Mouse (Mus musculus) hindbrain, embryonic 16.5 days (tissue): ENCODE data around the gene Kpna1. TPM values are rescaled to one million over a fixed set of nuclear protein-coding genes. Genes with fewer than 3 reads are reported as not detected.
"Not testable (repeated sequence)": the region's sequence is repeated elsewhere in the genome, so short reads cannot be mapped to it uniquely, and the experiment has no call there.

Experiments
- ATAC-seq: fragments of 200-750 bp; cut with Nextera tagmentation; 2 replicates; pipeline ENCODE4 v1.8.0; 2017; ENCODE audit warnings: moderate TSS enrichment, moderate library complexity
- H3K27ac ChIP-seq: fragments of 300-500 bp; sonication (generic); 2 replicates; pipeline ENCODE4 v1.5.1; 2014; ENCODE audit warnings: low read depth, mild to moderate bottlenecking, control low read depth, low read length, moderate library complexity
- H3K27me3 ChIP-seq: fragments of 300-500 bp; sonication (generic); replicated peaks from 2 replicates; pipeline ENCODE4 v1.6.1; 2014; ENCODE audit warnings: low read length; ENCODE audit not compliant: control insufficient read depth, insufficient read depth
- H3K36me3 ChIP-seq: fragments of 300-500 bp; sonication (generic); 2 replicates; pipeline ENCODE4 v1.6.1; 2014; ENCODE audit warnings: mild to moderate bottlenecking, low read length, moderate library complexity, mixed read lengths; ENCODE audit not compliant: control insufficient read depth, insufficient read depth
- H3K4me1 ChIP-seq: fragments of 300-500 bp; sonication (generic); 2 replicates; pipeline ENCODE4 v1.6.1; 2014; ENCODE audit warnings: low read depth, low read length; ENCODE audit not compliant: control insufficient read depth, insufficient read depth
- H3K4me2 ChIP-seq: fragments of 300-500 bp; sonication (generic); 2 replicates; pipeline ENCODE4 v1.6.1; 2014; ENCODE audit warnings: mild to moderate bottlenecking, low read length, control low read depth, moderate library complexity
- H3K4me3 ChIP-seq: fragments of 300-500 bp; sonication (generic); 2 replicates; pipeline ENCODE4 v1.5.1; 2014; ENCODE audit warnings: mild to moderate bottlenecking, low read length, control low read depth, moderate library complexity
- H3K9ac ChIP-seq: fragments of 300-500 bp; sonication (generic); 2 replicates; pipeline ENCODE4 v1.6.1; 2014; ENCODE audit warnings: low read depth, mild to moderate bottlenecking, control low read depth, low read length, moderate library complexity
- H3K9me3 ChIP-seq: fragments of 300-500 bp; sonication (generic); 2 replicates; pipeline ENCODE4 v1.6.1; 2014; ENCODE audit warnings: mild to moderate bottlenecking, low read length, moderate library complexity; ENCODE audit not compliant: control insufficient read depth
- WGBS: fragments of 180-500 bp; shearing (Covaris S2); extraction: QIAGEN DNeasy Blood & Tissue Kit; methylation state at CpG from one replicate; pipeline ENCODE4 v1.1.7; 2014; 5-methylcytosine and 5-hydroxymethylcytosine counted together
- polyA plus RNA-seq: library from polyadenylated mRNA; unstranded; fragments of >200 nt; fragmentation: Nextera tagmentation; extraction: Ambion mirVana; gene quantifications from 2 replicates; pipeline ENCODE4 v1.2.1, GENCODE M21; 2015

Gene Kpna1
- polyA plus RNA-seq, result 64.3 and 80.6 TPM in 2 replicates

- H3K4me1 ChIP-seq, ATAC-seq, H3K27me3 ChIP-seq, H3K9ac ChIP-seq, H3K9me3 ChIP-seq, H3K4me3 ChIP-seq, H3K27ac ChIP-seq, H3K4me2 ChIP-seq, H3K36me3 ChIP-seq: not testable (repeated sequence)
- WGBS, result 94% methylated on average over 1 of the region's 1 CpGs
Measured at GRCm38 (mm10) chr16:35978450-35978849, at the start of gene Kpna1. Gene Kpna1, plus strand, starts transcription at chr16:35978750.

- no peak for ATAC-seq
- 87% methylated on average over 19 of the region's 19 CpGs for WGBS
- H3K27ac ChIP-seq, result no peak overlapping the region
- H3K4me3 ChIP-seq, result no peak overlapping the region
- H3K27me3 ChIP-seq, result no peaks in the 10 kb centered on the region
- no peak overlapping the region for H3K4me2 ChIP-seq
- H3K4me1 ChIP-seq, result no peaks in the 10 kb centered on the region
- no peaks in the 10 kb centered on the region for H3K36me3 ChIP-seq
- H3K9me3 ChIP-seq, result no peaks in the 10 kb centered on the region
- H3K9ac ChIP-seq, result no peak overlapping the region
Measured at GRCm38 (mm10) chr16:35932179-35933055, 46.1 kb upstream of the Kpna1 start.

- no peak for ATAC-seq
- H3K9ac ChIP-seq, result no peak overlapping the region
- no peaks in the 10 kb centered on the region for H3K9me3 ChIP-seq
- H3K4me1 ChIP-seq, result no peaks in the 10 kb centered on the region
- H3K36me3 ChIP-seq, result no peaks in the 10 kb centered on the region
- no peak overlapping the region for H3K27ac ChIP-seq
- H3K27me3 ChIP-seq, result no peaks in the 10 kb centered on the region
- H3K4me3 ChIP-seq, result no peak overlapping the region
- no peak overlapping the region for H3K4me2 ChIP-seq
- whole genome bisulfite sequencing, result 87% methylated on average over 10 of the region's 10 CpGs
Measured at GRCm38 (mm10) chr16:35933181-35933580, 45.4 kb upstream of the Kpna1 start.

GRCm38 (mm10) chr16:35938211-35939151 is 40.1 kb upstream of the Kpna1 start, which contains the start of the genes Parp9 and Dtx3l:
Gene Parp9, plus strand, starts transcription at chr16:35938470.
Gene Dtx3l, minus strand, starts transcription at chr16:35939151.
- H3K27me3 ChIP-seq, result 0 out of 2 replicates have a peak, but pooled peaks cover 2% of the 10 kb centered on the region
- WGBS, result under 1% methylated on average over 52 of the region's 52 CpGs
- H3K9me3 ChIP-seq, result no peaks in the 10 kb centered on the region
- no peaks in the 10 kb centered on the region for H3K36me3 ChIP-seq
- no peak within 1 kb of the TSS for H3K27ac ChIP-seq
- H3K4me1 ChIP-seq, result peaks cover 11% of the 10 kb centered on the region
- peak within 1 kb of the TSS; percentile 82 for H3K4me2 ChIP-seq
- peak within 1 kb of the TSS; percentile 63 for H3K9ac ChIP-seq
- H3K4me3 ChIP-seq, result peak within 1 kb of the TSS; percentile 55
- ATAC-seq, result 0 out of 2 replicates have a peak, but pooled peaks have one; percentile 50

GRCm38 (mm10) chr16:35939261-35939660 is 39.3 kb upstream of the Kpna1 start:
- Histone ChIP-seq H3K4me2 (peak overlapping the region; percentile 82), H3K27ac (no peak overlapping the region), H3K4me3 (peak overlapping the region; percentile 55), H3K27me3 (0 out of 2 replicates have a peak, but pooled peaks cover 2% of the 10 kb centered on the region), H3K4me1 (peaks cover 11% of the 10 kb centered on the region), H3K36me3 (no peaks in the 10 kb centered on the region), H3K9me3 (no peaks in the 10 kb centered on the region), H3K9ac (peak overlapping the region; percentile 63)
- ATAC-seq, result no peak
- 5% methylated on average over 6 of the region's 6 CpGs for WGBS

GRCm38 (mm10) chr16:35939690-35940089 is 38.9 kb upstream of the Kpna1 start:
- peaks cover 11% of the 10 kb centered on the region for H3K4me1 ChIP-seq
- 0 out of 2 replicates have a peak, but pooled peaks have one; percentile 40 for ATAC-seq
- no peak overlapping the region; the same call in 1 of the 2 replicates for H3K4me3 ChIP-seq
- H3K9ac ChIP-seq, result no peak overlapping the region
- WGBS, result 13% methylated on average over 9 of the region's 9 CpGs
- H3K27ac ChIP-seq, result no peak overlapping the region
- H3K4me2 ChIP-seq, result peak overlapping the region; percentile 82
- H3K27me3 ChIP-seq, result 0 out of 2 replicates have a peak, but pooled peaks cover 2% of the 10 kb centered on the region
- no peaks in the 10 kb centered on the region for H3K9me3 ChIP-seq
- H3K36me3 ChIP-seq, result no peaks in the 10 kb centered on the region

- 0 out of 2 replicates have a peak, but pooled peaks cover 2% of the 10 kb centered on the region for H3K27me3 ChIP-seq
- peaks cover 11% of the 10 kb centered on the region for H3K4me1 ChIP-seq
- H3K9me3 ChIP-seq, result no peaks in the 10 kb centered on the region
- 85% methylated on average over 7 of the region's 7 CpGs for WGBS
- no peak overlapping the region for H3K4me3 ChIP-seq
- ATAC-seq, result no peak
- H3K4me2 ChIP-seq, result no peak overlapping the region
- H3K27ac ChIP-seq, result no peak overlapping the region
- H3K36me3 ChIP-seq, result no peaks in the 10 kb centered on the region
- H3K9ac ChIP-seq, result no peak overlapping the region
Measured at GRCm38 (mm10) chr16:35941382-35941781, 37.2 kb upstream of the Kpna1 start.

- H3K27me3 ChIP-seq, result no peaks in the 10 kb centered on the region
- H3K9ac ChIP-seq, result no peak overlapping the region
- H3K36me3 ChIP-seq, result no peaks in the 10 kb centered on the region
- no peaks in the 10 kb centered on the region for H3K9me3 ChIP-seq
- 89% methylated on average over 5 of the region's 5 CpGs for WGBS
- H3K4me1 ChIP-seq, result no peaks in the 10 kb centered on the region
- H3K27ac ChIP-seq, result no peak overlapping the region
- no peak overlapping the region for H3K4me3 ChIP-seq
- no peak for ATAC-seq
- H3K4me2 ChIP-seq, result no peak overlapping the region
Measured at GRCm38 (mm10) chr16:35949264-35949663, 29.3 kb upstream of the Kpna1 start.
